Comparison of ENCODE assay signal across 8 mouse cellular contexts in the genomic region with DNA sequence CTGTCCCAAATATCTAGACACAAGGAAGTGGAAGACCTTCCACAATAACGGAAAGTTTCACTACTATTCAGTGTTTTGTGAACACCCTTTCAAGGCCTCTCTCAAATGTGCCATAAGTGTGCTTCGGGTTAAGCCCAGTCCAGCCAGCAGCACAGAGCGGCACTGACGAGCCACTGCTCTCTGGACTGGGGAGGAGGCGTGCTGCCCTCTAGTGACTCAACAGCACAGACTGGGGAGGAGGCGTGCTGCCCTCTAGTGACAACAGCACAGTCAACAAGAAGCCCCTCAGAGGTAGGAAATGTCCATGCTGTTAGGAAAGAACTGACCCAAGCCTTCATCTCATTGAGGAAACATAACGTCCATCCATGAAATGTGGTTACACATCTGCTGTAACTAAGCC. TPM values are rescaled to one million over a fixed set of nuclear protein-coding genes. Genes with fewer than 3 reads are reported as not detected.
DNase-seq lines count a peak whose midpoint lies in the region; ATAC-seq lines count a peak whose summit lies in the region.

No protein-coding gene starts in this region.

- peak; percentile 74 to 77 for DNase-seq in adrenal gland, adult 18-20 months (ENCODE audit: low spot score in 2 of 2)
- peak; percentile 90 for DNase-seq in embryo, embryonic 10.5 days (ENCODE audit: low spot score)
- DNase-seq in gastrocnemius, postnatal 25 days: peak; percentile 81
- peak; percentile 52 to 89 for DNase-seq in left cerebral cortex, postnatal 10 days (ENCODE audit: extremely low spot score in 1 of 2, low spot score in 2 of 2)
- DNase-seq in right cerebral cortex, postnatal 14 days: peak; percentile 71
- DNase-seq in urinary bladder, postnatal 25 days (ENCODE audit: low spot score): peak; percentile 75

- ATAC-seq in inflammation-experienced regulatory T-cells, adult 6 months: peak; percentile 100
- peak; percentile 99 for ATAC-seq in megakaryocyte-erythroid progenitor cell, adult 5-6 weeks (replicated peaks; ENCODE audit: low FRiP score, low TSS enrichment, poor library complexity, severe bottlenecking)

- intact Hi-C loops in left cerebral cortex, postnatal 10 days (cut with DNase I): no loop called here

RNA-seq across cellular contexts. Expression of gene Miga1, which starts 24.6 kb away (rescaled TPM):
- total RNA-seq in adrenal gland, adult 18-20 months (2021): 1 to 10 TPM; 8.7 to 9.3 TPM
- total RNA-seq in gastrocnemius, postnatal 25 days (2021): 1 to 10 TPM; 4.8 to 5.7 TPM
- polyA plus RNA-seq in inflammation-experienced regulatory T-cells, adult 6 months (2017; shearing (Covaris generic)): 10 to 100 TPM in 1 of 3 experiments, 1 to 10 TPM in 2; 2.4 to 10.1 (median 6.2) TPM
- total RNA-seq in left cerebral cortex, postnatal 10 days (2021): 10 to 100 TPM; 84.3 to 91.9 TPM
- total RNA-seq in megakaryocyte-erythroid progenitor cell, adult 5-6 weeks (2014; fragmentation: Nextera tagmentation): 16.9 and 18.8 TPM in 2 replicates
- total RNA-seq in megakaryocyte-erythroid progenitor cell, adult 5-6 weeks (2017): 18.9 and 26.8 TPM in 2 replicates

RNA-seq across cellular contexts. Expression of gene Usp33, which starts 30.7 kb away (rescaled TPM):
- 10 to 100 TPM; 70.9 to 97.3 TPM for total RNA-seq in adrenal gland, adult 18-20 months (2021)
- total RNA-seq in gastrocnemius, postnatal 25 days (2021): 10 to 100 TPM; 17.6 to 22.9 TPM
- 10 to 100 TPM; 23.3 to 32.1 (median 30.3) TPM for polyA plus RNA-seq in inflammation-experienced regulatory T-cells, adult 6 months (2017; shearing (Covaris generic))
- 100 to 1,000 TPM; 116 to 117 TPM for total RNA-seq in left cerebral cortex, postnatal 10 days (2021)
- total RNA-seq in megakaryocyte-erythroid progenitor cell, adult 5-6 weeks (2014; fragmentation: Nextera tagmentation): 56.1 and 105 TPM in 2 replicates
- 93.4 and 95.7 TPM in 2 replicates for total RNA-seq in megakaryocyte-erythroid progenitor cell, adult 5-6 weeks (2017)

RNA-seq across cellular contexts. Expression of gene Nexn, which starts 49.5 kb away (rescaled TPM):
- total RNA-seq in adrenal gland, adult 18-20 months (2021): 1 to 10 TPM; 4.3 to 5.8 TPM
- 100 to 1,000 TPM; 331 to 433 TPM for total RNA-seq in gastrocnemius, postnatal 25 days (2021)
- 1 to 10 TPM; 1.3 to 5.6 (median 2.8) TPM for polyA plus RNA-seq in inflammation-experienced regulatory T-cells, adult 6 months (2017; shearing (Covaris generic))
- 1 to 10 TPM; 2.8 to 3.8 TPM for total RNA-seq in left cerebral cortex, postnatal 10 days (2021)
- total RNA-seq in megakaryocyte-erythroid progenitor cell, adult 5-6 weeks (2014; fragmentation: Nextera tagmentation): not detected in 2 replicates
- 1.3 and 1.8 TPM in 2 replicates for total RNA-seq in megakaryocyte-erythroid progenitor cell, adult 5-6 weeks (2017)

Comparison
In these comparisons a context has a peak if more than half of its experiments do, and no peak if none do; other contexts are left out.
1. Peak in every context shown above with its lines: DNase-seq and ATAC-seq.
2. RNA of gene Nexn, which starts 49.5 kb away (total RNA-seq): 331 to 433 TPM in gastrocnemius, postnatal 25 days; 4.3 to 5.8 TPM in adrenal gland, adult 18-20 months, 2.8 to 3.8 TPM in left cerebral cortex, postnatal 10 days and 1.3 to 1.8 TPM in megakaryocyte-erythroid progenitor cell, adult 5-6 weeks; every median in the first group is over 10 times any median in the second.